Mouse (Mus musculus): ENCODE data around the gene Lclat1.

Lclat1 gene

DNA sequence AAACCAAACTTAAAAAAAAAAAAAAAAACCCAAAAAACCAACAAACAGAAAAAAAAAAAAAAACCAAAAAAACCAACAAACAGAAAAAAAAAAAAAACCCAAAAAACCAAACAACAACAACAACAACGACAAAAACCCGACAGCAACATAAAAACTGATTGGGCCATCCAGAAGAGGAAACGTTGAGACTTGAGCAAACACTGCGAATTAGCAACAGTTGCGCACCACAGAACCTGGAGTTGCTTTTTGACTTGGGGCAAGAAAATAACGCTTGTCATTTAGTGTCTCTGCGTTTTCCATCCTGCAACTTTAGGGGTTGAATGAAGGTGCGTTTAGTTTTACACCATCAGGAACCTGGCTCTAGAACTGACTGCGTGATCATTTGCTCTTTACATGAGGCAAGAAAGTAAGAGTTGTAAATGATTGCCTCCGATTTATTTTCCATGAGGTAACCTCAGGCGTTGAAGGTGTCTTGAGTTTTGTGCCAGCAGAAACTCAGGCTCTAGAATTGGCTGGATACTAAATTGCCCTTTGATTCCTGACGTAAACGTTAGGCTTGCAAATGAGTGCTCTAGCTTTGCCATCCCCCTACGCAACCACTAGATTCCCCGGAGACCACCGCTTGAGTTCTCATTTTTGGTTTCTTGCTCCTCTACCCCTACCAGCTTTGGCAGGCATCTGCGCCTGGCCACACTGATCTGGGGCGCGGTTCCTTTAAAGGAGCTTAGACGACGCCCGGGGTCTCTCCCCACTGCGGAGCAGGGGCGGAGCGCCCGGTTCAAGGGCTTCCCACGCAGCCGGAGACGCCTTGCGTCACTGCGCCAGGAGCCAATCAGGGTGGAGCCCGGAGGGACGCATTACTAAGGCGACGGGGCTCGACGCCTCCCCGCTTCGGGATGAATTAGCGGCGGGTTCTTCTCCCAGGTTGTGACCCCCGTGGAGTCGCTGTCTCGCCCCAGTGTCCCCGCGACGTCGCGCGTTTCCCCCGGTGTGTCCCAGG, at the start of gene Lclat1:
Lclat1 (plus strand) TSS at position 828 of the 1,000 bp plus-strand sequence.
- DNase-seq = peak; percentile 95 to 97

DNA sequence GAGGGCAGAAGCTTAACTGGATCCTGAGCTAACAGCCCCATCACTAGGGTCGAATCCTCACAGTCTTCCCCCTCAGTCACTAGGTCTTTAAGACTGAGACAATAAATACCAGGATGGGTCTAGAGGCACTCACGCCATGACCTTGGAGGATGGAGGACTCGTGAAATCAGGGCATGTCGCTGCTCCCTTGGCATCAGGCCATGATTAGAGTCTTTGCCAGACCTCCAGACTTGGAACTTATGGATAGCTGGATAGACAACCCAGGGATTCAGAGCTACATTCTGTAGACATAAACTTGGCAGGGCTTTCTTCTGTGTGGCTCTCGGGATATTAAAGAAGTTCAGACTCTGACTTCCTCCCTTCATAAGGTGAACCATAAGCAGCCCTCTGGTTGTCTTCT, 49.5 kb upstream of the Lclat1 start:
- peak; percentile 43 to 66 for DNase-seq

- no peak for DNase-seq
Observed at GRCm38 (mm10) chr17:73060224-73060896, 47.4 kb upstream of the Lclat1 start.

DNA sequence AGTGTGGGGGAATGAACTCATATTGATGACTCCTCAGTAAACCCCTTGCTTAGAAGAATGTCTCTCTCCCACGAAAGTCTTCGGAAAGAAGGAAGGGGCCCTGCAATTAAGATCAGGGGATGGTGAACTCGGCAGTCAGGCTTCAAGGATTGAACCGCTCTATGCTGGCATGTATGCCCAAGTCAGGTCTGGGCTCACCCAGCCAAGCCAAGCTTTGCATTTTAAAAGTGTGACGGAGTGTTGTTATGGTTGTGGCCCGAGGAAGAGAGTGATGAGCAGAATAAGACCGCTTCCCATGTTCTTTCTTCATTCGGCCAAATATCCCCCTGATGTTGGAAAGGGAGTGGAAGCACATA, 46.9 kb upstream of the Lclat1 start:
- DNase-seq = no peak

GRCm38 (mm10) chr17:73062701-73063100, 45.1 kb upstream of the Lclat1 start:
- DNase-seq = no peak

- DNase-seq = no peak
Observed at GRCm38 (mm10) chr17:73063299-73063698, 44.5 kb upstream of the Lclat1 start.

DNA sequence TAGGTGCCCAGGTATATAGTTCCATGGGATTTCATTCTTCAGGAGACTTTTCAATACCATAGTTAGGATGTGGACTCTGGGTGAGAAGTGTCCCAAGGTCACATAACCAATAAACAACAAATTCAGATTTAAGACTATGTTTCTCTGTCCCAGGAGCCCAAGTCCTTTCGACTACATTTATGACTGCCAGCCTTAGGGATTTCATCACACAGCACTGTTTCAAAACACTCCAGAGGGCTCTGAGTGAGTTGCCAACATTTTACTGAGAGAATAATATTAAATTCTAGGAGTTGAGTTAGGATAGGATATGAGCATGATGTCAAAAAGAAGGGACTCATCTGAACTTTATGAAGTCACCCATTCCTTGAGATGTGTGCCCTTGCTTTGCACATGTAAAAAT, 44.0 kb upstream of the Lclat1 start:
- DNase-seq = no peak

GRCm38 (mm10) chr17:73066387-73067169, 41.2 kb upstream of the Lclat1 start:
- peak in 1 of 2 experiments; percentile 17 for DNase-seq

GRCm38 (mm10) chr17:73067423-73067822, 40.4 kb upstream of the Lclat1 start:
- DNase-seq = peak; percentile 14 to 20

GRCm38 (mm10) chr17:73068321-73068992, 39.3 kb upstream of the Lclat1 start:
- no peak for DNase-seq

- DNase-seq = no peak
Observed at GRCm38 (mm10) chr17:73070466-73070865, 37.3 kb upstream of the Lclat1 start.

DNA sequence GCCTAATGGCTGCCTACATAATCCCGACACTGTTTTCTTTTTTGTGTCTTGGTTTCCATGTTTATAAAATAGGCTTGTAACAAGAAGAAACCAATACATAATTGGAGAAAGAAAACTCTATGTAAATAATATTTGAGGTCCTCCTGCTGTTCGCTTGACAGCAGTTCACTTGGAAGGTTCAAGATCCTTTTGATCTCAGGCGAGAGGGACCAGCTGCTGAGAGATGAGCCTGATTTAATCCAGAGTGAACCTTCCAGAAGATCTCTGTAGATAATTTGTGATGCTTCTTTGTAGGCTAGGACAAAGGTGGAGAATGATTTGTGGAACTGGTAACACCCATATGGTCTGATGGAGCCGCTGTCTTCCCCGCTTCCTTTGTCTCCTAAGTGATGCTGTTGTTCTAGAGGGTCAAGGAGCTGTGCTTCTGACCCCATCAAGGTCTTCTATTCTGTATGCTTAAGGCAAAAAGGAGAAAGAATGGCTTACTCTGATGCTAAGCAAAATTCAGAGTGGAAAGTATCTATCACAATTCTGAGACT, 36.0 kb upstream of the Lclat1 start:
- DNase-seq = no peak

GRCm38 (mm10) chr17:73072286-73072685, 35.5 kb upstream of the Lclat1 start:
- DNase-seq = no peak

DNA sequence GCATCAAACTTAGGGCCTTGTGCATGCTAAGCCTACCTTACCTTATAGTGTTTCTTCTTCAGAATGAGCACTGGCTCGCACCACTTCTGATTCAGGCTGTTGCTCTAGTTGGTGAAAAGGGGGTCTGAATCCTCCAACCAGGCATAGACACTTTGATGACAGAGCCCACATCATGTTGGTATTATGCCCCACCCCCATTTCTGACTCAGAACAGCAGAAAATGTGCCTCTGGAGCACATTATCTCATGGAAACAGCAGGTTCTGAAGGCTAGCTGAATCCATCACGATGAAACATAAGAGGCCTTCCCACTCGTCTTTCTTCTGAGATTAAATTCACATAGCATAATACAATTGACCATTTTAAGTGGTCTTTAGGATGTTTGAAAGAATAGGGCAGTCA, 33.2 kb upstream of the Lclat1 start:
- no peak for DNase-seq

DNA sequence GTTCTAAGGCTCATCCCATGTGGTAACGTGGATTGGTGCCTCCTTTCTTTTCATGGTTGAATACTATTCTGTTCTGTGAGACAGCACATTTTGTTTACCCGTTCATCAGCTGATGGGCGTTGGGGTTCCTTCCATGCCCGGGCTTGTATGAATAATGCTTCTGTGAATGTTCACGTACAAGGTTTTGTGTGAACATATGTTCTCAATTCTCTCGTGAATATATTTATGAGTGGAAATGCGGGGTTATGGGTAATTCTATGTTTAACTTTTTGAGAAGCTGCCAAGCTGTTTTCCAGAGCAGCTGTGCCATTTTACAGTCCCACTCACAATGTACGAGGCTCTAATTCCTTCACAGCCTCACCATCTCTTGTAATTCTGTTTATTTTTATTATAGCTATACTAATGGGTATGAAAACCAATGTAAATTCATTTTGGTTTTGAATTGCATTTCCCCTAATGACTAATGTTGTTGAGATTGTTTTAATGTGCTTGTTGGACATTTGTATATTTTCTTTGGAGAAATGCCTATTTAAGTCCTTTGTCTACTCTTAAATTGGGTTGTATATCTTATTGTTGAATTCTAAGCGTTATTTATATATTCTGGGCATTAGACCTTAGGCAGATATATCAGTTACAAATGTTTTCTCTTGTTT, 32.4 kb upstream of the Lclat1 start:
- no peak for DNase-seq

DNA sequence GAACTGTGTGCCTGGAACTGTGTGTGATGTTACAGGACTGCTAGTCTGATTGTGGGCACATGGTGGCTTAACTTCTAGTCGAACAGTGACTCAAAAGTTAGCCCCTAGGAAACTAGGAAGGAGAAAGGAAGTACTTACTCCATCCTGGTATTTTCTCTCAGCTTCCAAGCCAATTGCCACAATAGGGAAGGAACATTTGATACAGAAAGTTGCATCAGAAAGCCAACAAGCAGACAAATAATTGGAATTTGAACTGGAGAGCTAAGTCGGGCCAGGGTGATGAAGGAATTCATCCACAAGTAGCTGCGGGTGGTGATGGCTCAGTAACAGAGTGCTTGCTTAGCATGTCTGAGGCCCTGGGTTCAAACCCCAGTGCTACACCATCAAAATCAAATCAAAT, 30.1 kb upstream of the Lclat1 start:
- no peak for DNase-seq

- no peak for DNase-seq
Observed at GRCm38 (mm10) chr17:73081360-73082133, 26.2 kb upstream of the Lclat1 start.

DNA sequence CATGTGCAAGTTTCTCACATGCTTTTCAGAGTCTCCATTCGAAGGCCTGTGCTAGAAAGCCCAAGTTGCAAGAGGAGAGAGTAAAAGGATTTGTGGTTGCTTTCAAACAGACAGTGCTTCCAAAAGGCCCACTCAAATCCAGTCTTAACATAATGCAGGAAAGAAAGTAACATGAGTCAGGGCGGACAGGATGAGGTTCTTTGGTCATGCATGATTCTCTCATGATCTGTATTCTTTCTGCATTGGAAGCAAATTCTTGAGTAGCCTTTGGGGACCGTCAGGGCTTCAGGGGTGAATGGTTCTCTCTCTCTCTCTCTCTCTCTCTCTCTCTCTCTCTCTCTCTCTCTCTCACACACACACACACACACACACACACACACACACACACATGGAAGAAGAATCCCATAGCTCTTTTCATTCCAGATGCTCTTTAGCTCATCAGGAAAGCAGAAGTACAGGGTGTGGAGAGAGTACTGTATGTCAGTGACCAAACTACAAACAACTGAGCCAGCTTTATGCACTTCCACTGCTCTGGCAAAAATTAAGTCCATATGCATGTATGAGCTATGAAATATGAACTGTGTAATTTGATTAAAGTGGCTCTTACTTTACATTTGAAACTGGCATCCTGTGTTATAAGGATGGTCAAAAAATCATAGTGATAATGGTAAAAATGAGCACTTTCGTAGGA, 25.1 kb upstream of the Lclat1 start:
- no peak for DNase-seq

- DNase-seq = no peak
Observed at GRCm38 (mm10) chr17:73087045-73087910, 20.5 kb upstream of the Lclat1 start.
